Comparison of ENCODE assay signal across 27 mouse cellular contexts in the genomic region with DNA sequence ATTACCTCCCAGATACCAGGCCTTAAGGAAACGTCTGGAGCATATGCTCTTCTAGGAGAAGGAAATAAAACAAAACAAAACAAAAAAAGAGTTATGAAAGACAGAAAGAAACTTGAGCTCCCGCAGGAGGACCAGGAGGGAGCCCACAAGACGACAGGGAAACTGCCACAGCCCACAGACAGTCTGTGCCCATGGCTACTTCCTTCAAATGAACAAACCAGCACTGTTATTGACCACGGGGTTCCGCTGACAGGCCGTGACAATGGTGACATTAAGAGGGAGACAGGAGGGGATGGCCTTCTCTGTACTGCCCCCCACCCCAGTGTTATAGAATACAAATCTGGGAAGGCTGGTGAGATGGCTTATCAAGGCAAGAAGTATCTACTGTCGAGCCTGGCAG. TPM values are rescaled to one million over a fixed set of nuclear protein-coding genes. Genes with fewer than 3 reads are reported as not detected.
DNase-seq lines count a peak whose midpoint lies in the region; ATAC-seq lines count a peak whose summit lies in the region.
"Had no signal": no experiment of that assay in that cellular context is flagged by ENCODE, and none has a peak within 500 bp of the region (broad histone marks: within the 10 kb centered on the region; RNA-seq: fewer than 3 reads in every experiment).

No protein-coding gene starts in this region.

- H3K36me3 ChIP-seq in liver, embryonic 12.5 days: no peaks in the 10 kb centered on the region
- H3K36me3 ChIP-seq: heart, embryonic 12.5 days; heart, embryonic 15.5 days; hindbrain, embryonic 12.5 days; hindbrain, embryonic 15.5 days had no signal

- no peak for ATAC-seq in liver, embryonic 12.5 days
- ATAC-seq in granulocyte monocyte progenitor cell, adult 5-6 weeks (replicated peaks; ENCODE audit: poor library complexity, severe bottlenecking): peak; percentile 52
- peak; percentile 19; the same call in 1 of the 2 replicates for ATAC-seq in megakaryocyte, adult 5-6 weeks (ENCODE audit: poor library complexity, severe bottlenecking)
- no peak for ATAC-seq in frontal cortex, adult (ENCODE audit: low TSS enrichment)
- ATAC-seq: CD4-positive, CD25-positive, alpha-beta regulatory T cell, adult 4 months; forebrain, embryonic 13.5 days; forebrain, embryonic 16.5 days had no signal

- no peak for DNase-seq in liver
- DNase-seq in 416B (ENCODE audit: low read depth): peak; percentile 59
- DNase-seq in layer of hippocampus, adult 9-11 months: no peak
- DNase-seq in layer of hippocampus, postnatal 10 days (ENCODE audit: low spot score in 2 of 2): no peak
- DNase-seq: adrenal gland, adult 8-10 months; adrenal gland, postnatal 25 days; cerebellum, adult 11-12 months; cerebellum, adult 8-10 months; cerebellum, postnatal 10 days; cerebellum, postnatal 36 days; gastrocnemius, adult 2 months; gastrocnemius, postnatal 36 days; heart, adult 18-20 months; heart, postnatal 14 days; heart, postnatal 4 days had no signal

- no peak overlapping the region for H3K4me2 ChIP-seq in liver, embryonic 12.5 days
- H3K4me2 ChIP-seq: forebrain, embryonic 13.5 days; heart, embryonic 12.5 days; heart, embryonic 15.5 days; hindbrain, embryonic 12.5 days; hindbrain, embryonic 15.5 days had no signal

- peaks cover 42% of the 10 kb centered on the region for H3K4me1 ChIP-seq in liver, embryonic 12.5 days

- H3K9ac ChIP-seq in liver, embryonic 12.5 days: no peak overlapping the region
- H3K9ac ChIP-seq: forebrain, embryonic 13.5 days; heart, embryonic 12.5 days; heart, embryonic 15.5 days; hindbrain, embryonic 12.5 days; hindbrain, embryonic 15.5 days had no signal

- H3K27me3 ChIP-seq in liver, embryonic 12.5 days (replicated peaks): no peaks in the 10 kb centered on the region
- H3K27me3 ChIP-seq: forebrain, embryonic 13.5 days; heart, embryonic 12.5 days; heart, embryonic 15.5 days; hindbrain, embryonic 12.5 days; hindbrain, embryonic 15.5 days had no signal

- no peaks in the 10 kb centered on the region for H3K9me3 ChIP-seq in liver, embryonic 12.5 days (replicated peaks)
- H3K9me3 ChIP-seq: forebrain, embryonic 10.5 days; forebrain, embryonic 13.5 days; heart, embryonic 12.5 days; heart, embryonic 15.5 days; hindbrain, embryonic 12.5 days; hindbrain, embryonic 15.5 days had no signal

- WGBS in liver, embryonic 12.5 days (ENCODE audit: insufficient replicate concordance): 34% methylated on average over 7 of the region's 7 CpGs

- no peak overlapping the region for H3K4me3 ChIP-seq in liver, embryonic 12.5 days
- H3K4me3 ChIP-seq: forebrain, embryonic 10.5 days; forebrain, embryonic 13.5 days; gastrocnemius, adult 2 months; heart, embryonic 12.5 days; heart, embryonic 15.5 days; hindbrain, embryonic 12.5 days; hindbrain, embryonic 15.5 days had no signal

- peak overlapping the region; percentile 11; the same call in 1 of the 2 replicates for H3K27ac ChIP-seq in liver, embryonic 12.5 days
- H3K27ac ChIP-seq: forebrain, embryonic 10.5 days; forebrain, embryonic 13.5 days; gastrocnemius, adult 2 months; heart, embryonic 15.5 days; hindbrain, embryonic 12.5 days; hindbrain, embryonic 15.5 days had no signal

RNA-seq across cellular contexts. Expression of gene Rac1, which starts 2.9 kb away (rescaled TPM):
- 254 and 256 TPM in 2 replicates for polyA plus RNA-seq in liver, embryonic 12.5 days (2016; fragmentation: Nextera tagmentation; extraction: Ambion mirVana)
- total RNA-seq in granulocyte monocyte progenitor cell, adult 5-6 weeks (2014; fragmentation: Nextera tagmentation): 349 and 471 TPM in 2 replicates
- total RNA-seq in granulocyte monocyte progenitor cell, adult 5-6 weeks (2017): 118 and 134 TPM in 2 replicates
- 1,230 and 1,275 TPM in 2 replicates for total RNA-seq in megakaryocyte, adult 5-6 weeks (2015)
- 215 and 239 TPM in 2 replicates for total RNA-seq in megakaryocyte, adult 5-6 weeks (2017)
- 100 to 1,000 TPM; 444 to 449 TPM for total RNA-seq in layer of hippocampus, postnatal 10 days (2021)

Comparison
In these comparisons a context has a peak if more than half of its experiments do, and no peak if none do; other contexts are left out.
1. ATAC-seq: peak in granulocyte monocyte progenitor cell, adult 5-6 weeks (single experiment) and megakaryocyte, adult 5-6 weeks (single experiment); none in liver, embryonic 12.5 days (single experiment) and frontal cortex, adult (single experiment).